Mouse (Mus musculus): Measurements from ENCODE around the gene Nyap2.

Nyap2 gene

DNA sequence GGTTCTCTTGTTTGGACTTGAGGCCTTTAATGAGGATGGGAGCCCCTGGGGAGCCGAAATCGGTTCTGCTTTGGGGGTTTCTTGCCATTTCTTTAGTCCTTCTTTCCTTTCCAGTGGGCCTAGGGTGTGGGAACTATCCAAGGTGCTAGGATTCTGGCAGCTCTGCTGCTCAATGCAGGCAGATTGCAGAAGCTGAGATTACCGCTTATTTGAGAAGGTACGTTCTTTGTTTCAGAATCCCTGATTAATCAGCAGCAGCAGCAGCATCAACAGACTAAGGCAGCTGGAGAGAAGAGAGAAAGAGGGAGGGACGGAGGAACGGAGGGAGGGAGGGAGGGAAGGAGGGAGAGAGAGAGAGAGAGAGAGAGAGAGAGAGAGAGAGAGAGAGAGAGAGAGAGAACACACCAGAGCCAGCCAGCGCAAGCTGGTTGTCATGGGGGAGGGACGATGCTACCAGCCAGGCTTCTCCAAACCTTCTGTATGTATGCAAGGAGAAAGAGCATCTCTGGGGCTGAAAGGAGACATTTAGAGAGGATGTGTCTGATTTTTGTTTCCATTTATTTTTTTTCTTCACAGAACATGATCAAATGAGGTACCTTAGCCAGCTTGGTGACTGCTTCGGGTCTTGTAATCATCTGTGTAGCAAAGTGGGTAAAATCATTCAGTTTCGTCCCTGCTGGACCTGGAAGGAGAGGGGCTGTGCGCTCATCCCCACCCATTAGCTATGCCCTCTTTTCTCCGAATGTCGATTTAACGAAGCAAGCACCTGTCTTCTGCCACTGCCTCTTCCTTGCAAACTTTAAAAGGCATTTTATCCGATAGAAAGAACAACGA, at the start of gene Nyap2:
Gene Nyap2, plus strand, starts transcription at position 120 of the 834 bp plus-strand sequence.
- DNase-seq: no peak

DNA sequence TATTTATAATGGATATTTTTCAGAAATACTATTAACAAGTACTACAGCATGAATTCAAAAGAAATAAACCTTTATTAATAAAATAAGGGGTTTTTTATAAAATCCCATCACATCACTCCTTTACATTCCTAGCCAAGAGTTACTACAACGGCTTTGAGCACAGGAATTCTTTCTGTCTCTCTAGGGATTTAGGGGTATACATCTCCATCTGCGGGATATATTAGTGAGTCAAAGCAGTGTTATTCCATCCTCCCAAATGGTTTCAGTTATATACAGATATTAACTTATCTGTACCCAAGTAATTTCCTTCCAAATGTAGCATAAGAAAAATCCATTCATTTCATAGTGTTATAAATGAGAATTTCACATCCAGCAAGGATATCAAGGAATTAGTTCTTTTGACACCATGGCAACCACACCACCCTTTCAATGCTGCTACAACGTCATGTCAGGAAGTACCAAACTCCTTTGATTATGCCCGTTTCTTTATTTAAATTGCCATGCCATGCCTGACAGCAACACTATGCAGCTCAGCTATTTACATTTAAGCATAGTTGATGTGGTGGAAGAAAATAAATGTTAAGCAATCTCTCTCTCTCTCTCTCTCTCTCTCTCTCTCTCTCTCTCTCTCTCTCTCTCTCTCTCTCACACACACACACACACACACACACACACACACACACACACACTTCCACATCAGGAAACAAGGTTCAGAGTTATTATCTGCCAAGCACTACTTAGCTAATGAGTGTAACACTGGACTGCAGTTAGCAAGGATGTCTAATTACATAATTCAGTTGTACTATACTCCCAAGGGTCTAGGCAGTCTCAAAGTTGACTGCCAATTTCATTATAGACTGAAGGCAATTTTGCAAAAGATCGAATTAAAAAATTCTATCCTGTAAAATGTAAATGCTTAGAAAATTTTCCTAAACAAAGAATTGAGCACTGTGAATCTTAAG, 33.6 kb upstream of the Nyap2 start:
- DNase-seq: no peak

DNA sequence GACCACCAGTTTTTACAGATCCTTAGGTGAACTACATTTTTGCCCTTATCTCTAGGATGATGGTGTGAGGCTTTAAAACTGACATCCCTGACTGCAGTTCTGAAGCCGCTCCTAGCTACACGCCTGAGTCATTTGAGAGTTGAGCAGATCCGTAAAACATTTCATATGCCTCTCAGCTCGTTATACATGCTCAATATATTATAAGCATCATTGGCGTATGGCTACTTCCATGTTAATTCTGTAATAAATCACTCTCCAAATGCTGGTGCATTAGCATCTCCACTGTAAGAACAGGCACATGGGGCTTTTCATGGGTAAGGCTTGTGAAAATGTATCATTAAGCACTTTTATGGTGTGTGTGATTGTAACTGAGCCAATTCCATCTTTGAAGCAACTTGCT, 18.4 kb upstream of the Nyap2 start:
- DNase-seq: no peak

DNA sequence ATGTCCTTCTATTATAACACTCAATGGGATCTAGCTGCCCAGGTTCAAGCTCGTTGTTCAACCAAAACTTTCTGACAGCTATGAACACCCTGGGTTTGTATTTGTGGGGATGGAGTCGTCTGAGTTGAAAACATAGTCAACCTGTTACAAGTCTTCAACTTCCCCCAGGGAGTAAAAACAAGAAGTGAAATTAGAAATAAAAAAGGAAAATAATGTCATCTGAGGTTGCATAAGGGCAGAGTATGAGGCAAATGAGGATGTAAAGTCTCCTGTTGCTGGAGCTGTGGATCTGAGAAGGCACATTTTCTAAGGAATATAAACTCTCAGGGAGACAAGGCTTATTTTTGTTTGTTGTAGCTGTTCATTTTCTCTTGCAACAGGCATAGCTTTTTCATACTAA, 17.9 kb upstream of the Nyap2 start:
- DNase-seq: no peak

DNA sequence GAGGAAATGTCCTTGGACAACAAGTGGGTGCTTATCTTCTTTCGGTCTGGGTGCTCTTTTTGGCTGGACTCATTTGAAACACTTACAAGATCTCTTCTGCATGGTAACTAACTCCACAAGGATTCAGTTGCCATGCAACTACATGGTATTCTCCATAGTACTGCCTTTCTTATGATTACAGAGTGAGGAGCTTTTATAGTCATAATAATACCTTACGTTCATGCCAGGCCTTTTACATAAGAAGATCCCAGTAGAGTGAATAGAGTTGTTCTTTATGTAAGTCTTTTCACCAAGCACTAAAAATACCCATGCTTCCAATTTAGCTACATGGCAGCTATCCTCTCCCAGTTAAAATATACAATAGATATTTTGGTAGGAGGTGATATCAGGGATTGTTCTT, 13.9 kb upstream of the Nyap2 start:
- no peak for DNase-seq

DNA sequence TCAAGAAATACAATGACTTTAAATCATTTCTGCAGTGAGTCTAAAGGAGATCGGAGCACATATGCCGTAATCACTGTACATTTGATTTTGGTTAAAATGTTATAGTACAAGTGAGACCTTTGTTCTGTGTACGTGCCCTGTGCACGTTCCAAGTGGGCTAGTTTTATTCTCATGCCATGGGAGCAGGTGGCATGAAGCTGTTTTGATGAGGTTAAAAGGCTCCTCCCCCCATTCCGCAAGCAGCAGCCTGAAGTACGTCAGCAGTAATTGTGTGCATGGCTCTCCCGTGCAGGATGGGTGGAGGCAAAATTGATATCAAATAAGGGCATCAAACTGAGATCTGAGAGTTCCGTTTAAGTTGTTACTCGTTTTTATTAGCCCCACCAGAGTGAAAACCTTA, 491 bp upstream of the Nyap2 start:
- DNase-seq: no peak

DNA sequence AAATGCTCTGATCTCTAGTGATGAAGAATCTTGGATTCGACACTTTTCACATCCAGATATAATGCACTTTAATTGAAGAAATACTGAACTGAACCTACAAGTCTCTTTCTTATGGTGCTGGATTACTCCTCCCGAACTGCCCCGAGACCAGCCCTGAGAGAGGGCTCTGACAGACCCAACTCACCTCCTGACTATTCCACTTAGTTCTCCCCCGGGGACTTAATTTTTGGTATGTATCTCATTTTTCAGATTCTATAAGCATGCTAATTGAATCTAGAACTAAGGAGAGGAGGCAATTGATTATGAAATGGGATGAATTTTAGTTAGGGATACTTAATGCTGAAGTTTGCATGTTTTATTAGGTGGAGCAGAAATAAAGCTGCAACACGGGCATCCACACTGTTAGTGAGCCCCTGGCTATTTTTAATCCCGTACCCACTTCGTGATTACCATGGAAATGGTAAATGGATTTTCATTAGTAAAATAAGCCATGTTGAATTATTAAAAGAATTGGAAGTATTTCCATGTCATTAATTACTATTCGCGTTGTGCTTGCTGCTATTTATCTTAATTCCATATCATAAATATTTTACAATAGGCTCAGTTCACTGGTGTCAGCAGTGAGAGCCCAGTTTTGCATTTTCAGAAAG, 1.0 kb downstream of the Nyap2 start:
- no peak for DNase-seq

DNA sequence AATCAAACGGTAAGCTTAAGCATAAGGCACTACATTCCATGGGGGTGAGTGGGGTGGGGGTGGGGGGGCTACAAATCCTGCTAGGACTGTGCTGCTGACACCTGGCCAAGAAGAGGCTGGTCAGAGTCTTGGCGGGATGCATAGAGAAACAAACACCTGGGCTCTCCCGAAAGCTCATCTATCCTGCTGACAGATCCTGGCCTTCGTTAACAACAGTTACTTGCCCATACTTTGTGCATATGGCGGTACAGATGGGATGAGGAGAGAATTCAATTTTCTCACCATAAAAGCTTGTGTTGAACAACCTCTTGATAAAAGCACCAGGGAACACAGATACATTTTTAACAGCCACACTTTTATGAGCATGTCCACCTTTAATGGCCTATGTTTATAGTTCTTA, 10.7 kb downstream of the Nyap2 start:
- no peak for DNase-seq

DNA sequence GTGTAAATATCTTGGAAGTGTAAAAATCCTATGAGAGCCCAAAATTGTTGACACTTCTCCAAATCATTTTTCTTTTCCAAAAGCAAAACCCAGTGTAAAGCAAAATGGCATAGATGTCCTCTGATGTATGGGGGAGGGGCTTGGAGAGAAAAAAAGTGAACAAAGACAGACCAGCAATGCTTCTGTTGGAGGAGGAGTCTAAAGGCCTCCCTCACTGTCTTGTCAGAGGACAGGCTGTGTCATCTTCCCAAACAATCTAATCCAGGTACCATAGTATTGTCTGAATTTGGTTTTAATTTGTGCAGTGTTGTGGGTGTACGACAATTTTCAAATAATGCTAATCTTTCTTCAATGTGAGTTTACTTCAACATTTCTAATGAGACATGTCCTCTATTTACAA, 13.7 kb downstream of the Nyap2 start:
- DNase-seq: no peak

DNA sequence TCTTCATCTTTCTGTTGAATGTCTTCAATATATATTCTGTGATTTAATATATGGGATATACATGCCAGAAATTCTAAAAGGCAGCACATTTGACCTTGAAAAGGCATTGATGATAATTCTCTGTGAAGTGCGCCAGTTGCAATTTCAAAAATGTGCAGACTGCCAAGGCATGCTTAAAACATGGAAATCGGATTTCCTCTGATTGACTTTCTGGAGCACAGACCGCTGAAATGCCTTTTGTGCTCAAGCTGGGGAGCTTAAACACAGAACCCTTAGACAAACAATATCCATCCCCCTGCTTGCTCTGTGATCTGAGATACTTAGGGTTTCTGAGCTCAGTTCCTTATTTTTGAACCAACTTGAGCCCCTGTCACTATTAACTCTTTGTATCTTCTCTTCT, 14.2 kb downstream of the Nyap2 start:
- no peak for DNase-seq

DNA sequence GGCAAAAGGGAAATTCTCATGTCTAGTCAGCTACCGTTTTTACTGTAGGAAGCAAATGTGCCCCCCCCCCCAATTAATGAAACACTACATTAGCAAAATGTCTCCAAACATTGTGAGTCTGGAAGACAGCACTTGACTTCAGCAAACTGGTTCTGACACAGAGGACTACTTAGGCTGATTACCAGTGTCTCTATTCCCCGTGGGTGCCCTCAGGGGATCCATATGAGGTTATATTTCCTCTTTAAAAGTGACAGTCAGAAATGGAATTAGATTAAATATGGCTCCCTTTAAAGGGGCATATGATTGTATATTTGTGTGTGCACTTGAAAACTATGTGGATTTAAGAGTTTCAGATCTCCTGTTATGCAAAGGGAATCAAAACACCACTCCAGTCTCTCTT, 15.3 kb downstream of the Nyap2 start:
- DNase-seq: no peak

DNA sequence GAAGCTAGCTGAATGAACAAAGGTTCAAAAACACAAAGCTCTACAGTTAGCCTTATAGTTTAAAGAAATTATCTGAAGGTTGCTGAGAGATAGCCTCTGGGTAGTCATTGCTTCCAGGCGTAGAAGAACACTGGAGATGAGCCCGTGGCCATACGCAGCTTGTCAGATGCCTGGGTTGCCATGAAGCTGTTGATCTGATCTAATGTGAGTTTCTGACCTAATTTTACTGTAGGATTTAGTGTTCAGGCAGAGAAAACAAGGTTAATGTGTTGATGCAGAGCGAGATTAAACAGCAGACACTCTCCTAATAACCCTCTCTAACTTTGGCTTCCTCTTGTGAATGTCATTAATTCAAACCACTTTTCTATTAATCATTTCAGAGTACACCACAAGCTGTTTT, 16.1 kb downstream of the Nyap2 start:
- DNase-seq: no peak

DNA sequence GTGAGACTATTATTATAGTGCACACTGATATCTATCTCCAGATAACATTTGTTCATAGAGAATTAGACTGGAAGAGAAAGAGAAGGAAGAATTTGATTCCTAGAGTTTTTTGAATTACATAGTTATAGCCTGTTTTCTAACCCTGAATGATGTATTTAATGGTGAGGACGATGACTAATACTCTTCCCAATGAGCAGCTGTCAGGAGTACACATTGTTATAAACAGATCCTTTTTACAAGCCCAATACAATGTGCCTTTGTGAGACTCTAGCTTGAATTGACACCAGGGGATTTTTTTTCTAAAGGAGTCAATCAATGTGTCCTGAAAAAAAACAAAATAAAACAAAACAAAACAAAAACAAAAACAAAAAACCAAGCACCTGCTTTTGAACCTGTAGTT, 22.2 kb downstream of the Nyap2 start:
- DNase-seq: no peak

DNA sequence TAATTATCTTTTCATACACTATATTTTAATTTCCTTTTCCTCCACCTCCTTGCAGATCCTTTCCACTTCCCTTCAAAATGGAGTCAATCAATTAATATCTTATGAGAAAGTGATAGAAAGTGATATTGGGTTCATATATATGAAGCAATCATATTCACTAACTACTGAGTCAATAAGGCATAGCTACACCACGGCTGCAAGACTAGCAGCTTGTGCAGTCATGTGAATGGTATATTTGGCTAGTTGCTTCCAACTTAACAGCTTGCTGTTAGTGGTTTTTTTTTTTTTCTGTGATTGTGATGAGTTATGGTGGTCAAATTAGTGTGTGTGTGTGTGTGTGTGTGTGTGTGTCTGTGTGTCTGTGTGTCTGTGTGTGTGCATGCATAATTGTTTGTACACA, 25.0 kb downstream of the Nyap2 start:
- DNase-seq: no peak

DNA sequence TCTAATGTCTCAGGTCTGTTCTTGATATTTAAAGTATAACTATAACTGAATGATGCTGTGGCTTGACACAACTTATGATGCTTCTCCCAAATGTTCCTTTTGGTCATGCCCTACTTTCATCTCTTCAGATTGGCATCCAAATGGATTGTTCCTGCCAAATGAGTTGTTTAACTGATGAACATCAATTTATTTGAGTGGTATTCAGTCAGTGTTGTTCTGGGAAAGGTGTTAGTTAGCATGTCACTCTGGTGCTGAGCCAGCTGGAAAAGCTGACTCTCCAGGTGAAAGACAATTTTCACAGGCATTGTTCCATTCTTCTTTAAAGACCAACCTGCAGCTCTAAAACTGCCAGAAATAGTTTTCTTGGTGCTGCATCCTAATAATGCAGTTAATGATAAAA, 43.0 kb downstream of the Nyap2 start:
- DNase-seq: no peak

DNA sequence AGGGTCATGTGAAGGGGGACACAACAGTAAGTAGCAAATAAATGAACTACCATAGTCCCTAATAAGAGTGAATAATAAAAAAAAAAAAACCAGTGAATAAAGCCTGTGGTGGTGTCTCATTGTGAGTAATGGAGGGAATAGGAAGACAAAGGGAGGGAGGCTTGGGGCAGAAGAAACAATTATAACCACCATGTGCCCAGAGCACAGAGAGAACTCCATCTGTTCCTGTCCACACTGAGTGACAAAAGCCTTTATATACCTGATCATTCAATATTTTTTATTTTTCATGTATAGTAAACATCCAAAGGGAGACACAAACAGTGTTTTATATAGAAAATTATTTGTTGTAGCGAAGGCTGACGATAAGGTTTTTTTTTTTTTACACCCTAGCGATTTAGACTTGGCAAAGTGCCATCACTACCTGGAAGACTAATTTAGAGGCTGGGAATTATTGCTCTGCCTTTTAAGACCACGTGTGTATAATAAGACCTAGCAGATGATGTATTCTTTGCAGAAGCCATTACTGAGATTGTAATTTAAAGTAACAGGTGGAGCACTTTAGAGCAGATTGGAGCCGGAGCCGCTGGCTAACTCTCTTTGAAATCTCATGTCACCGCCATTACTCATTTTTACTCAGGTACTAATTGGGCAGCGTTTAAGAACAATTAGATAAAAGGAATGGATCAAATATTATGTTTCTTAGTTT, 55.4 kb downstream of the Nyap2 start:
- no peak for DNase-seq

DNA sequence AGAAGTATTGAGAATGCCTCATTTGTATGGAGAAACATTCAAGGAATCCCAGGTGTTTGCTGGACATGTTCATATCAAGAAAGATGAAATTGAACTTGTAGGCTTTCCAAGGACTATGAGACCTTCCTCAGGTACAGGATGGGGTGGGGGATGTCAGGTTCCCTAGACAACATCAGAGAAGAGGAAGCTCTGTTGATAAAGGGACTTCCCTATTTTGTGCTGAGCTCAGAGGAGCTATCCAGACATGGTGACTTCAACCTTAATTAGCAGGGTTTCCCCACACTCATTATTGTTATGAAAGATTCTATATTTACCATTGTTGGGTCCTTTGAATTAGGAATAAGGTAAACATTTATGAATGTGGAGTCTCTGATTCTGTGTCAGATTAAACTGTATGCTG, 67.1 kb downstream of the Nyap2 start:
- no peak for DNase-seq

DNA sequence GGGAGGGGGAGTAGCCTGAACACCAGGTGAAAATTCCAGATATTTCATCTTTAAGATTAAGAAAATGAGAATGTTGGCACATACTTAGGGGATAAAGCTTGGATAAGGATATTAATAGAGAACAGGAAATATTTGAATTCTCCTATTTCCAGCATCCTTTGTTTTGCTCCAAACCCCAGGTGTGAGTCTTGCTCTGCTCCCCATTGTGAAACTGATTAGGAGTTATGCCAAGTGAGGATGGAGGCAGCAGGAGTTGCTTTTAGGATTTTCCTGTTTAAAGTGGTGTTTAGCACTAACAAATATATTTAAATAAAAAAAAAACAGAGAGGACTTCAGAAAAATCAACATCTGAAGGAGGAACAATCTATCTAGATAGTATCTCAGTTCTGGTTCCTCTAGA, 68.8 kb downstream of the Nyap2 start:
- DNase-seq: no peak

DNA sequence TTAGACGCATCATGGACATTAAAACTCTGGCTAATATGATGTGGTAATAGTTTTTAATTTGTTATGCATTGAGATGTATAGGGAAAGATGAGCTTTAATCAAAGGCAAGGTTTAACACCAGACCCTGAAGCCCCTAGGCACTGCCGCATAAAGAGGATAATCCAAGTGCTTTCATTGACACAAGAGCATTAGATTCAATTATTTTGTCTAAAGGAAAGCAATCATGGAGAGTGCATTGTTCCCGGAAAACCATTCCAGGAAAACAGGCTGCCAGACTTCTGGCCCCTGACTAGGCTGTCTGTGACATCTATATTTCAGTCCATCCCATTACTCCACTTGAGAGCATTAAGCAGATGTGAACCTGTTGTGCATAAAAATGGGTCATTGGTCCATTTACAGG, 92.5 kb downstream of the Nyap2 start:
- no peak for DNase-seq

DNA sequence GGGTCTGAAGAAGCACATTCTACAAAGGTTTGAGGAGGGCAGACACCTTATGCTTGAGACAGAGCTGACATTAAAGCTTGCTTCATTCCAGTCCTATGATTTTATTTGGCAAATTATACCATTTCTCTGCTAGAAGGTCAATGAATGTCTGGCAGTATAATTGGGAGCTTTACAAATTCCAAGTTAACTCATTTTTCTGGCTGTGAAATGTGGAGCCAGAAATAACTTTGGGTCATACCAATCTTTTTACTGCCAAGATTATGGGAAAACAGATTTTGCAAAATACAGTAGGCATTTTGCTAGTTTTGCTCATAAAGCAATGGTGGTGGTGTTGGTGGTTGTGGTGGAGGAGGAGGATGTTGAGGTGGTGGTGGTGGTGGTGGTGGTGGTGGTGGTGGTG, 96.0 kb downstream of the Nyap2 start:
- DNase-seq: no peak

DNA sequence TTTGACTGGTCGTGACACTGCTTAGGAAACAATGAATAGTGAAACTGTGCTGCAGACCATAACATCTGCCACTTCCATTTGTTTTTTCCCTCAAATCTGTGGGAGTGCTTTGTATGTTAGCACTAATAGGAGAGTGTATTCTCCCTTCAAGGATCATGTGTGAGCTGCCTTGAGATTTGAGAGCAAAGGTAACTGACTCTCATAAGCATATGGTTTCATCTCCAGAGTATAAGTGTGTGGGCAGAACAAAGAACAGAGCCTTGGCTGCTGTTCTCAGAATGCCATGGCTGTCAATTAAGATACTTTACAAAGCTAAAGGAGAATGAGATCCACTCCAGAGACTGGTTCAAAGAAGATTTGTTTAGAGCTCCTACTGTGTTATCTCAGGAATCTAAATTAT, 96.6 kb downstream of the Nyap2 start:
- no peak for DNase-seq

DNA sequence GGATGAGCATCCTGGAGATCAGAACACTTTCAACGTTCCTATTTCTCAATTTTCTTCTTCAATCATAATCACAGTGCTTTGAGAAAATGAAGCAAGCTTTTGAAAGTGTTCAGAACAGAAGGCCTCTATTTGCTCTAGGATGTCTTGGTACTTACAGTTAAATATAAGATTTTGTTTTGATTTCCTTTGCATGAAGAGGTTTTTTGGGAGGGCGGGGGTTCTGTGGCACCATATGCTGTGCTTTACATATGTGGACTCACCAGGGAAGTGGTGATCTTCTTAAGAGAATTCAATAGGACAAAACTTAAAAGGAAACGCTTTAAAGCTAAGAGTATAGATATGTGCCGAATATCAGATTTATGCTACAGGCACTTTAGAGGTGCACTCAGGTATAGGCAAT, 103.0 kb downstream of the Nyap2 start:
- no peak for DNase-seq

DNA sequence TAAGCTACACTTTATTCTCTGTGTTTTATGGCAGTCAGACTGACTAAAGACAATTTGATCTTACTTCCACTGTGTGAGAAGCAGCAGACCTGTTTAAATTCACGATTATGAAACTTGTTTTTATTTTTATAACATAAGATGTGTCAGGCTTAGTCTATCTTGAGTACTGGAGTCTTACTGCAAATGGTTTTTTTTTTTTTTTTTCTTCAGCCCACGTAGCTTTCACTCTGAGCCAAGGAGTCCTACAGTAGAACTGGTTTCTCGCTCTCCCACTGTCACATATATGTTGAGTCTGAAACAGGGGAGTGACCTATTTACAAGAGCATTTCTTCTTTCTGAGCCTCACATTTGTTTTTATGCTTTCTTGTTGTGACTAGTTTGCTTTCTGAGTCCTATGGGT, 103.9 kb downstream of the Nyap2 start:
- no peak for DNase-seq
